Mouse (Mus musculus) forebrain, embryonic 13.5 days (tissue): ENCODE measurements at regions not wholly inside any gene's neighbourhood (a gene's known extent, or its start where the extent isn't known, plus 50 kb on each side); places are given as distances from the start of the nearest gene placed in this dataset.

Experiments used
- ATAC-seq: fragments of 200-750 bp; cut with Nextera tagmentation; 2 replicates; pipeline ENCODE4 v1.8.0; 2017
- H3K27ac ChIP-seq: fragments of 300-500 bp; sonication (generic); 2 replicates; pipeline ENCODE4 v1.5.1; 2015; ENCODE audit warnings: inconsistent platforms, mild to moderate bottlenecking, moderate library complexity
- H3K27me3 ChIP-seq: fragments of 300-500 bp; sonication (generic); 2 replicates; pipeline ENCODE4 v1.6.1; 2015; ENCODE audit warnings: mild to moderate bottlenecking, inconsistent platforms
- H3K36me3 ChIP-seq: fragments of 300-500 bp; sonication (generic); 2 replicates; pipeline ENCODE4 v1.6.1; 2015; ENCODE audit warnings: mild to moderate bottlenecking, inconsistent platforms; ENCODE audit not compliant: poor library complexity, severe bottlenecking
- H3K4me1 ChIP-seq: fragments of 300-500 bp; sonication (generic); 2 replicates; pipeline ENCODE4 v1.6.1; 2015; ENCODE audit warnings: inconsistent platforms
- H3K4me2 ChIP-seq: fragments of 300-500 bp; sonication (generic); 2 replicates; pipeline ENCODE4 v1.6.1; 2015; ENCODE audit warnings: inconsistent platforms, mild to moderate bottlenecking, moderate library complexity
- H3K4me3 ChIP-seq: fragments of 300-500 bp; sonication (generic); 2 replicates; pipeline ENCODE4 v1.5.1; 2015; ENCODE audit warnings: mild to moderate bottlenecking, inconsistent platforms
- H3K9ac ChIP-seq: fragments of 300-500 bp; sonication (generic); 2 replicates; pipeline ENCODE4 v1.6.1; 2015; ENCODE audit warnings: mild to moderate bottlenecking, inconsistent platforms
- H3K9me3 ChIP-seq: fragments of 300-500 bp; sonication (generic); replicated peaks from 2 replicates; pipeline ENCODE4 v1.6.1; 2016; ENCODE audit warnings: inconsistent platforms
- whole genome bisulfite sequencing: fragments of 180-500 bp; shearing (Covaris S2); methylation state at CpG from one replicate; pipeline ENCODE4 v1.1.7; 2015; 5-methylcytosine and 5-hydroxymethylcytosine counted together

GRCm38 (mm10) chr5:33548800-33549199 lies 80.6 kb downstream of the Fam53a start:
- ATAC-seq = no peak
- Histone ChIP-seq H3K27ac (no peak overlapping the region), H3K4me3 (no peak overlapping the region), H3K4me1 (no peaks in the 10 kb centered on the region), H3K27me3 (peaks cover 95% of the 10 kb centered on the region), H3K36me3 (no peaks in the 10 kb centered on the region), H3K9ac (no peak overlapping the region), H3K9me3 (no peaks in the 10 kb centered on the region), H3K4me2 (no peak overlapping the region)
- WGBS = 83% methylated on average over 2 of the region's 2 CpGs

- no peak overlapping the region for H3K4me2 ChIP-seq
- H3K36me3 ChIP-seq = no peaks in the 10 kb centered on the region
- H3K9me3 ChIP-seq = no peaks in the 10 kb centered on the region
- H3K27me3 ChIP-seq = peaks cover 88% of the 10 kb centered on the region
- H3K4me3 ChIP-seq = no peak overlapping the region
- WGBS = 23% methylated on average over 5 of the region's 5 CpGs
- H3K27ac ChIP-seq = no peak overlapping the region
- no peak overlapping the region for H3K9ac ChIP-seq
- peaks cover 40% of the 10 kb centered on the region for H3K4me1 ChIP-seq
- peak; percentile 25; the same call in 1 of the 2 replicates for ATAC-seq
These were observed 86.1 kb downstream of the Fam53a start for GRCm38 (mm10) chr5:33543372-33543771.

- H3K9ac ChIP-seq = no peak overlapping the region
- ATAC-seq = peak; percentile 57
- no peak overlapping the region; the same call in 1 of the 2 replicates for H3K4me2 ChIP-seq
- no peak overlapping the region for H3K4me3 ChIP-seq
- peaks cover 40% of the 10 kb centered on the region for H3K4me1 ChIP-seq
- H3K27me3 ChIP-seq = peaks cover 88% of the 10 kb centered on the region
- peak overlapping the region; percentile 55 for H3K27ac ChIP-seq
- WGBS = 27% methylated on average over 3 of the region's 3 CpGs
- no peaks in the 10 kb centered on the region for H3K36me3 ChIP-seq
- H3K9me3 ChIP-seq = no peaks in the 10 kb centered on the region
These were observed 86.8 kb downstream of the Fam53a start for GRCm38 (mm10) chr5:33542643-33543042.

- Histone ChIP-seq H3K36me3 (no peaks in the 10 kb centered on the region), H3K4me1 (peaks cover 40% of the 10 kb centered on the region), H3K4me2 (no peak overlapping the region; the same call in 1 of the 2 replicates), H3K4me3 (no peak overlapping the region), H3K27me3 (peaks cover 88% of the 10 kb centered on the region), H3K27ac (peak overlapping the region; percentile 55), H3K9me3 (no peaks in the 10 kb centered on the region), H3K9ac (no peak overlapping the region)
- peak; percentile 81 for ATAC-seq
- 10% methylated on average over 11 of the region's 11 CpGs for WGBS
These were observed 87.4 kb downstream of the Fam53a start for GRCm38 (mm10) chr5:33542000-33542554.

GRCm38 (mm10) chr5:33540259-33540658 lies 89.2 kb downstream of the Fam53a start:
- H3K27ac ChIP-seq = no peak overlapping the region
- H3K27me3 ChIP-seq = peaks cover 88% of the 10 kb centered on the region
- H3K9me3 ChIP-seq = no peaks in the 10 kb centered on the region
- peak overlapping the region; percentile 46 for H3K4me2 ChIP-seq
- no peak for ATAC-seq
- 33% methylated on average over 23 of the region's 23 CpGs for WGBS
- H3K4me1 ChIP-seq = peaks cover 44% of the 10 kb centered on the region
- H3K4me3 ChIP-seq = peak overlapping the region; percentile 2; the same call in 1 of the 2 replicates
- no peak overlapping the region for H3K9ac ChIP-seq
- H3K36me3 ChIP-seq = no peaks in the 10 kb centered on the region

GRCm38 (mm10) chr5:33537429-33537828 lies 92.0 kb downstream of the Fam53a start:
- 10% methylated on average over 8 of the region's 8 CpGs for WGBS
- Histone ChIP-seq H3K27me3 (peaks cover 92% of the 10 kb centered on the region), H3K9ac (no peak overlapping the region), H3K4me2 (no peak overlapping the region), H3K36me3 (no peaks in the 10 kb centered on the region), H3K9me3 (no peaks in the 10 kb centered on the region), H3K4me1 (peaks cover 45% of the 10 kb centered on the region), H3K27ac (no peak overlapping the region), H3K4me3 (no peak overlapping the region)
- ATAC-seq = no peak

- H3K4me3 ChIP-seq = no peak overlapping the region
- H3K4me2 ChIP-seq = no peak overlapping the region
- peaks cover 96% of the 10 kb centered on the region for H3K27me3 ChIP-seq
- no peak for ATAC-seq
- no peak overlapping the region for H3K9ac ChIP-seq
- peaks cover 41% of the 10 kb centered on the region for H3K4me1 ChIP-seq
- H3K36me3 ChIP-seq = no peaks in the 10 kb centered on the region
- no peaks in the 10 kb centered on the region for H3K9me3 ChIP-seq
- no peak overlapping the region for H3K27ac ChIP-seq
- 66% methylated on average over 4 of the region's 4 CpGs for WGBS
These were observed 92.4 kb downstream of the Fam53a start for GRCm38 (mm10) chr5:33537017-33537416.

- 57% methylated on average over 4 of the region's 4 CpGs for WGBS
- Histone ChIP-seq H3K27me3 (peaks cover 100% of the 10 kb centered on the region), H3K4me3 (no peak overlapping the region), H3K9me3 (no peaks in the 10 kb centered on the region), H3K4me2 (no peak overlapping the region), H3K27ac (no peak overlapping the region), H3K4me1 (peaks cover 33% of the 10 kb centered on the region), H3K36me3 (no peaks in the 10 kb centered on the region), H3K9ac (no peak overlapping the region)
- no peak for ATAC-seq
These were observed 93.2 kb downstream of the Fam53a start for GRCm38 (mm10) chr5:33536261-33536660.

- Histone ChIP-seq H3K4me2 (peak overlapping the region; percentile 41), H3K4me3 (no peak overlapping the region), H3K27me3 (peaks cover 97% of the 10 kb centered on the region), H3K4me1 (peaks cover 25% of the 10 kb centered on the region), H3K27ac (no peak overlapping the region), H3K9ac (no peak overlapping the region), H3K36me3 (no peaks in the 10 kb centered on the region), H3K9me3 (no peaks in the 10 kb centered on the region)
- WGBS = 7% methylated on average over 21 of the region's 21 CpGs
- ATAC-seq = no peak
These were observed 94.1 kb downstream of the Fam53a start for GRCm38 (mm10) chr5:33535145-33536010.

- Histone ChIP-seq H3K4me1 (peaks cover 16% of the 10 kb centered on the region), H3K4me2 (peak overlapping the region; percentile 41), H3K4me3 (peak overlapping the region; percentile 13), H3K36me3 (no peaks in the 10 kb centered on the region), H3K27me3 (peaks cover 91% of the 10 kb centered on the region), H3K9ac (no peak overlapping the region), H3K9me3 (no peaks in the 10 kb centered on the region), H3K27ac (no peak overlapping the region)
- WGBS = 3% methylated on average over 13 of the region's 13 CpGs
- ATAC-seq = no peak
These were observed 95.1 kb downstream of the Fam53a start for GRCm38 (mm10) chr5:33534345-33534744.

- WGBS = 89% methylated on average over 4 of the region's 4 CpGs
- Histone ChIP-seq H3K9ac (no peak overlapping the region), H3K27me3 (peaks cover 91% of the 10 kb centered on the region), H3K27ac (no peak overlapping the region), H3K36me3 (no peaks in the 10 kb centered on the region), H3K4me1 (peaks cover 21% of the 10 kb centered on the region), H3K4me2 (no peak overlapping the region), H3K9me3 (no peaks in the 10 kb centered on the region), H3K4me3 (no peak overlapping the region)
- ATAC-seq = no peak
These were observed 96.2 kb downstream of the Fam53a start for GRCm38 (mm10) chr5:33533185-33533584.

GRCm38 (mm10) chr5:33531263-33531662 lies 97.5 kb upstream of the Nkx1-1 start:
- peaks cover 27% of the 10 kb centered on the region for H3K4me1 ChIP-seq
- H3K27ac ChIP-seq = no peak overlapping the region
- no peaks in the 10 kb centered on the region for H3K9me3 ChIP-seq
- no peak overlapping the region for H3K9ac ChIP-seq
- 100% methylated on average over 1 of the region's 1 CpGs for WGBS
- no peak for ATAC-seq
- H3K4me3 ChIP-seq = no peak overlapping the region
- H3K4me2 ChIP-seq = no peak overlapping the region
- no peaks in the 10 kb centered on the region for H3K36me3 ChIP-seq
- H3K27me3 ChIP-seq = peaks cover 91% of the 10 kb centered on the region
